Mouse (Mus musculus) lung, postnatal 25 days (tissue): ENCODE results near the gene Lkaaear1.

ENCODE experiments used
- DNase-seq: peaks from one replicate; pipeline ENCODE4 v3.0.0; 2022; ENCODE audit warnings: low spot score

Gene Lkaaear1

GRCm38 (mm10) chr2:181683381-181683780, 14.9 kb downstream of the Lkaaear1 start:
- DNase-seq = no peak

GRCm38 (mm10) chr2:181681978-181682377, 16.3 kb downstream of the Lkaaear1 start:
- no peak for DNase-seq

- DNase-seq = no peak
Measured at GRCm38 (mm10) chr2:181680716-181681117, 17.5 kb downstream of the Lkaaear1 start.

- peak; percentile 65 for DNase-seq
Measured at GRCm38 (mm10) chr2:181679951-181680715, 18.1 kb downstream of the Lkaaear1 start, which contains the start of gene Tcea2. Tcea2 (plus strand) TSS chr2:181680310.

- peak; percentile 89 for DNase-seq
Measured at GRCm38 (mm10) chr2:181678780-181679179, 19.5 kb downstream of the Lkaaear1 start.

GRCm38 (mm10) chr2:181677755-181678098, 20.5 kb downstream of the Lkaaear1 start:
- DNase-seq = peak; percentile 62

GRCm38 (mm10) chr2:181677096-181677754, 21.0 kb downstream of the Lkaaear1 start:
- DNase-seq = peak; percentile 81

GRCm38 (mm10) chr2:181676424-181676823, 21.8 kb downstream of the Lkaaear1 start:
- DNase-seq = no peak

GRCm38 (mm10) chr2:181675454-181675853, 22.8 kb downstream of the Lkaaear1 start:
- DNase-seq = peak; percentile 89

GRCm38 (mm10) chr2:181674934-181675333, 23.3 kb downstream of the Lkaaear1 start:
- no peak for DNase-seq

- peak; percentile 23 for DNase-seq
Measured at GRCm38 (mm10) chr2:181673501-181673900, 24.7 kb downstream of the Lkaaear1 start.

GRCm38 (mm10) chr2:181671984-181672383, 26.3 kb downstream of the Lkaaear1 start:
- no peak for DNase-seq

GRCm38 (mm10) chr2:181671326-181671725, 26.9 kb downstream of the Lkaaear1 start, which contains the start of gene Sox18:
Sox18 (minus strand) TSS chr2:181671640.
- DNase-seq = peak; percentile 81

GRCm38 (mm10) chr2:181670913-181671311, 27.3 kb downstream of the Lkaaear1 start:
- DNase-seq = no peak

GRCm38 (mm10) chr2:181670285-181670912, 27.8 kb downstream of the Lkaaear1 start:
- no peak for DNase-seq

GRCm38 (mm10) chr2:181663298-181663630, 35.0 kb downstream of the Lkaaear1 start:
- DNase-seq = peak; percentile 79

GRCm38 (mm10) chr2:181662620-181663297, 35.5 kb downstream of the Lkaaear1 start:
- peak; percentile 22 for DNase-seq

- DNase-seq = peak; percentile 95
Measured at GRCm38 (mm10) chr2:181659609-181660055, 38.6 kb downstream of the Lkaaear1 start.

GRCm38 (mm10) chr2:181658930-181659555, 39.2 kb downstream of the Lkaaear1 start:
- peak; percentile 64 for DNase-seq

- DNase-seq = no peak
Measured at GRCm38 (mm10) chr2:181658528-181658927, 39.7 kb downstream of the Lkaaear1 start.

GRCm38 (mm10) chr2:181657441-181657840, 40.8 kb downstream of the Lkaaear1 start:
- DNase-seq = no peak

GRCm38 (mm10) chr2:181656734-181657133, 41.5 kb downstream of the Lkaaear1 start, which contains the start of gene Gm29797:
Gm29797 (plus strand) TSS chr2:181657034.
- no peak for DNase-seq
